7 mouse cellular contexts compared by ENCODE assay signal in the genomic region with DNA sequence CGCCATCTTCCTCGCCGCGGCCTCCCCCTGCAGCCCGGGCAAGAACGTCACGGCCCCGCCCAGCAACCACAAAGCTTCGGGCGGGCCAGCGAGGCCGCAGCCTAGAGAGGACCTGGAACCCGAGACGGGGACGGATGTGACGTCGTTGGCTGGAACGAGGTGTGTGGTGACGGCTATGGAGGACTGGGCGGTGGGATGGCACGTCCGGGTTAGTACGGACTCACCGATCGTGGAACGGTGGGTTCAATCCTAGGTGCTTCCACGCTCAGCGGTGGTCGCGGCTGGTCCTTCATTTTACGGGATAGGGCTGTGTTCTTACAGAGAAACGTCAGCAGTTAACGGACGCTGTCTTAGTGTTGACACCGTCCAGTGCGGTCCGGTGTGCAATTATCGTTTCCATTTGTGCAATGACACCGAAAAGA. TPM values are rescaled to one million over a fixed set of nuclear protein-coding genes. Genes with fewer than 3 reads are reported as not detected.
DNase-seq lines count a peak whose midpoint lies in the region; ATAC-seq lines count a peak whose summit lies in the region.

Gene Pcnp (minus strand): TSS at position 79 of the 422 bp plus-strand sequence.

- H3K4me2 ChIP-seq in embryonic facial prominence, embryonic 12.5 days (replicated peaks), result peak within 1 kb of the TSS; percentile 71
- H3K4me2 ChIP-seq in limb, embryonic 11.5 days (ENCODE audit: low read depth, severe bottlenecking), result peak within 1 kb of the TSS; percentile 54
- H3K4me2 ChIP-seq in midbrain, embryonic 14.5 days (ENCODE audit: low read length), result peak within 1 kb of the TSS; percentile 89

- peaks cover 22% of the 10 kb centered on the region for H3K4me1 ChIP-seq in embryonic facial prominence, embryonic 12.5 days
- peaks cover 7% of the 10 kb centered on the region for H3K4me1 ChIP-seq in limb, embryonic 11.5 days (ENCODE audit: control insufficient read depth, insufficient read depth, low read length)
- peaks cover 18% of the 10 kb centered on the region for H3K4me1 ChIP-seq in midbrain, embryonic 14.5 days (ENCODE audit: control insufficient read depth, insufficient read depth, low read length)

- peak within 1 kb of the TSS; percentile 96 for H3K9ac ChIP-seq in embryonic facial prominence, embryonic 12.5 days
- H3K9ac ChIP-seq in limb, embryonic 11.5 days (ENCODE audit: low read length), result peak within 1 kb of the TSS; percentile 94
- H3K9ac ChIP-seq in midbrain, embryonic 14.5 days (replicated peaks; ENCODE audit: low read length), result peak within 1 kb of the TSS; percentile 96

- H3K36me3 ChIP-seq in embryonic facial prominence, embryonic 12.5 days, result peaks cover 35% of the 10 kb centered on the region
- peaks cover 8% of the 10 kb centered on the region for H3K36me3 ChIP-seq in limb, embryonic 11.5 days (ENCODE audit: control insufficient read depth, insufficient read depth, low read length)
- H3K36me3 ChIP-seq in midbrain, embryonic 14.5 days (ENCODE audit: control insufficient read depth, insufficient read depth, low read length), result peaks cover 37% of the 10 kb centered on the region

- WGBS in embryonic facial prominence, embryonic 12.5 days, result under 1% methylated on average over 39 of the region's 39 CpGs
- WGBS in limb, embryonic 11.5 days, result under 1% methylated on average over 39 of the region's 39 CpGs
- WGBS in midbrain, embryonic 14.5 days, result under 1% methylated on average over 39 of the region's 39 CpGs

- peak within 1 kb of the TSS; percentile 90 for H3K27ac ChIP-seq in embryonic facial prominence, embryonic 12.5 days
- H3K27ac ChIP-seq in limb, embryonic 11.5 days (replicated peaks; ENCODE audit: low read depth, low read length), result peak within 1 kb of the TSS; percentile 51
- H3K27ac ChIP-seq in midbrain, embryonic 14.5 days (replicated peaks; ENCODE audit: low read depth, low read length), result peak within 1 kb of the TSS; percentile 94

- peak; percentile 97 for DNase-seq in adrenal gland, postnatal 25 days
- DNase-seq in heart, adult 11 months, result peak; percentile 100
- peak; percentile 97 for DNase-seq in kidney, adult 18-20 months
- peak; percentile 99 for DNase-seq in limb, embryonic 11.5 days (ENCODE audit: low spot score)
- peak; percentile 99 for DNase-seq in midbrain, embryonic 14.5 days
- DNase-seq in spleen, adult 18-20 months, result peak; percentile 94 to 96

- H3K27me3 ChIP-seq in embryonic facial prominence, embryonic 12.5 days, result no peaks in the 10 kb centered on the region
- H3K27me3 ChIP-seq in limb, embryonic 11.5 days (ENCODE audit: control insufficient read depth, insufficient read depth, low read length), result no peaks in the 10 kb centered on the region
- H3K27me3 ChIP-seq in midbrain, embryonic 14.5 days (ENCODE audit: control insufficient read depth, insufficient read depth, low read length), result no peaks in the 10 kb centered on the region

- ATAC-seq in embryonic facial prominence, embryonic 12.5 days (ENCODE audit: insufficient number of reproducible peaks, insufficient read depth, low FRiP score, low TSS enrichment), result peak; percentile 99
- ATAC-seq in limb, embryonic 11.5 days (ENCODE audit: insufficient number of reproducible peaks, low FRiP score, low TSS enrichment, low read depth), result peak; percentile 100
- ATAC-seq in midbrain, embryonic 14.5 days (ENCODE audit: low FRiP score, low TSS enrichment), result peak; percentile 100

- H3K9me3 ChIP-seq in embryonic facial prominence, embryonic 12.5 days, result no peaks in the 10 kb centered on the region
- no peaks in the 10 kb centered on the region for H3K9me3 ChIP-seq in limb, embryonic 11.5 days (ENCODE audit: control insufficient read depth, low read length)
- H3K9me3 ChIP-seq in midbrain, embryonic 14.5 days (ENCODE audit: control insufficient read depth, low read length), result no peaks in the 10 kb centered on the region

- peak within 1 kb of the TSS; percentile 88 for H3K4me3 ChIP-seq in embryonic facial prominence, embryonic 12.5 days
- peak within 1 kb of the TSS; percentile 98 for H3K4me3 ChIP-seq in limb, embryonic 11.5 days (ENCODE audit: low read depth, low read length)
- H3K4me3 ChIP-seq in midbrain, embryonic 14.5 days (replicated peaks; ENCODE audit: low read depth, low read length), result peak within 1 kb of the TSS; percentile 95

RNA-seq across cellular contexts. Expression of gene Pcnp, which starts in this region (rescaled TPM):
- total RNA-seq in adrenal gland, postnatal 25 days (2021), result 108 and 117 TPM in 2 replicates
- 263 and 281 TPM in 2 replicates for polyA plus RNA-seq in embryonic facial prominence, embryonic 12.5 days (2016; fragmentation: Nextera tagmentation; extraction: Ambion mirVana)
- 308 and 314 TPM in 2 replicates for polyA plus RNA-seq in limb, embryonic 11.5 days (2014; fragmentation: Nextera tagmentation; extraction: Ambion mirVana)
- polyA plus RNA-seq in midbrain, embryonic 14.5 days (2014; fragmentation: Nextera tagmentation; extraction: Ambion mirVana), result 212 and 241 TPM in 2 replicates

Comparison
In these comparisons a context has a peak if more than half of its experiments do, and no peak if none do; other contexts are left out.
1. Peak in every context shown above with its lines: DNase-seq, ATAC-seq, H3K4me3 ChIP-seq and H3K27ac ChIP-seq.